Mouse (Mus musculus) bone marrow macrophage, adult 2 months (primary cell): ENCODE data around the gene AU022252. TPM values are rescaled to one million over a fixed set of nuclear protein-coding genes. Genes with fewer than 3 reads are reported as not detected.

Experiments
- H3K27ac ChIP-seq: 2 replicates; pipeline ENCODE4 v1.5.1; 2012; ENCODE audit warnings: low read depth, low read length; ENCODE audit not compliant: insufficient read depth
- H3K4me1 ChIP-seq: 2 replicates; pipeline ENCODE4 v1.6.1; 2012; ENCODE audit warnings: low read length; ENCODE audit not compliant: control insufficient read depth, insufficient read depth
- H3K4me3 ChIP-seq: 2 replicates; pipeline ENCODE4 v1.5.1; 2012; ENCODE audit warnings: mild to moderate bottlenecking, low read length, moderate library complexity; ENCODE audit not compliant: insufficient read depth
- CTCF ChIP-seq: IDR thresholded peaks from 2 replicates; pipeline ENCODE4 v1.5.1; 2012; ENCODE audit warnings: low read depth, mild to moderate bottlenecking, low read length, moderate library complexity
- POLR2A ChIP-seq: IDR thresholded peaks from 2 replicates; pipeline ENCODE4 v1.6.1; 2012; ENCODE audit warnings: mild to moderate bottlenecking, low read depth, low read length, borderline replicate concordance
- polyA plus RNA-seq: library from polyadenylated mRNA; stranded (reverse); fragments of >200 nt; gene quantifications from 2 replicates; pipeline ENCODE4 v1.2.4, GENCODE M21; 2012; ENCODE audit not compliant: missing spikeins, insufficient read depth, insufficient read length

Gene AU022252
- polyA plus RNA-seq, 1 experiment: 7.0 TPM

- peaks cover 6% of the 10 kb centered on the region; the same call in 1 of the 2 replicates for H3K4me1 ChIP-seq
- H3K4me3 ChIP-seq: peak overlapping the region; percentile 89
- no peak for TF ChIP-seq POLR2A
- no peak for TF ChIP-seq CTCF
- H3K27ac ChIP-seq: no peak overlapping the region
These were observed 59.4 kb downstream of the AU022252 start for GRCm38 (mm10) chr4:119172919-119173650.

- Histone ChIP-seq H3K27ac (no peak overlapping the region), H3K4me1 (no peaks in the 10 kb centered on the region), H3K4me3 (no peak overlapping the region)
- TF ChIP-seq POLR2A (no peak), CTCF (peak; percentile 43; the same call in 1 of the 2 replicates)
These were observed 64.8 kb downstream of the AU022252 start for GRCm38 (mm10) chr4:119167663-119168062.

- H3K4me3 ChIP-seq: no peak overlapping the region
- no peaks in the 10 kb centered on the region for H3K4me1 ChIP-seq
- TF ChIP-seq CTCF: no peak
- no peak for TF ChIP-seq POLR2A
- no peak overlapping the region for H3K27ac ChIP-seq
These were observed 65.4 kb downstream of the AU022252 start for GRCm38 (mm10) chr4:119167068-119167467.

- TF ChIP-seq POLR2A (no peak), CTCF (no peak)
- H3K27ac ChIP-seq: no peak overlapping the region
- H3K4me3 ChIP-seq: no peak overlapping the region
- no peaks in the 10 kb centered on the region for H3K4me1 ChIP-seq
These were observed 66.6 kb downstream of the AU022252 start for GRCm38 (mm10) chr4:119165916-119166315.

GRCm38 (mm10) chr4:119162990-119163389, 69.5 kb downstream of the AU022252 start:
- Histone ChIP-seq H3K27ac (no peak overlapping the region), H3K4me3 (no peak overlapping the region)
- no peak for TF ChIP-seq POLR2A
- no peak for TF ChIP-seq CTCF

GRCm38 (mm10) chr4:119161358-119161757, 71.2 kb downstream of the AU022252 start:
- Histone ChIP-seq H3K4me1 (no peaks in the 10 kb centered on the region), H3K27ac (no peak overlapping the region), H3K4me3 (no peak overlapping the region)
- TF ChIP-seq POLR2A (no peak), CTCF (no peak)

More at GRCm38 (mm10) chr4:119162990-119163389, 69.5 kb downstream of the AU022252 start:
- H3K4me1 ChIP-seq: no peaks in the 10 kb centered on the region

- no peak overlapping the region for H3K27ac ChIP-seq
- TF ChIP-seq POLR2A (no peak), CTCF (no peak)
- H3K4me1 ChIP-seq: no peaks in the 10 kb centered on the region
- H3K4me3 ChIP-seq: no peak overlapping the region
These were observed 74.6 kb downstream of the AU022252 start for GRCm38 (mm10) chr4:119157891-119158290.

GRCm38 (mm10) chr4:119157186-119157585, 75.3 kb downstream of the AU022252 start:
- Histone ChIP-seq H3K4me1 (no peaks in the 10 kb centered on the region), H3K27ac (no peak overlapping the region), H3K4me3 (no peak overlapping the region)
- TF ChIP-seq POLR2A (no peak), CTCF (no peak)

Other genes with a start within 250 kb of the AU022252 start
- gene Slc2a1, start 124.0 kb downstream of the AU022252 start, polyA plus RNA-seq: 22.6 and 25.3 TPM in 2 replicates
- 6.4 and 6.9 TPM in 2 replicates for gene Zfp691, start 58.5 kb downstream of the AU022252 start, polyA plus RNA-seq
- gene Ermap, start 42.7 kb downstream of the AU022252 start, polyA plus RNA-seq: 0.68 TPM in 1 of 2 replicates, not detected in the other
- 36.6 and 41.1 TPM in 2 replicates for gene Svbp, start 37.4 kb downstream of the AU022252 start, polyA plus RNA-seq
- gene Tmem269, start 14.5 kb downstream of the AU022252 start, polyA plus RNA-seq: not detected in 2 replicates
- 12.2 and 13.1 TPM in 2 replicates for gene P3h1, start 203 bp upstream of the AU022252 start, polyA plus RNA-seq
- not detected in 2 replicates for gene Cldn19, start 22.7 kb upstream of the AU022252 start, polyA plus RNA-seq
- gene Ybx1, start 61.9 kb upstream of the AU022252 start, polyA plus RNA-seq: 787 and 846 TPM in 2 replicates
- 31.6 and 33.3 TPM in 2 replicates for gene Ppih, start 87.8 kb upstream of the AU022252 start, polyA plus RNA-seq
- not detected in 2 replicates for gene Ccdc30, start 182.8 kb upstream of the AU022252 start, polyA plus RNA-seq
- gene Ppcs, start 189.7 kb upstream of the AU022252 start, polyA plus RNA-seq: 6.3 and 8.1 TPM in 2 replicates
- gene Zmynd12, start 190.1 kb upstream of the AU022252 start, polyA plus RNA-seq: not detected in 2 replicates